Mouse (Mus musculus): ENCODE measurements at regions not wholly inside any gene's neighbourhood (a gene's known extent, or its start where the extent isn't known, plus 50 kb on each side); places are given as distances from the start of the nearest gene placed in this dataset.

DNA sequence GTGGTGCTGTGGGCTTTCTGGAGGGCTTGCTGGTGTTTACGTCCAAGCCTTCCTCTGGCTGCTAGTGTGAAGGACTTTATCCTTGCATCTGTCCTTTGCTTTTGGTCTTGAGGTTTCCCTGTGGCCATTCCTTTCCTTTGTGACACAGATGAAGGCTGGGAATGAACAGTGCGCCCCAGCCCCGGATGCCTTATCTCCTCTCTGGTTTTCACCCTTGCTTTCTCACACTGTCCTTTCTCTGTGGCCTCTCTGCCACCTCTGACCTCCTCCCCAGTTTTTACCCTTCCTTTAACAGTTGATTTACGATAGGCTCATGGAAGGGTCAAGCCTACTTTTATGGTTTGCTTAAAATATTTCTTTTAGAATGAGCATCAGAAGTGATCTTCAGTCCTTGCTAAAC is 53.2 kb downstream of the Gas1 start:
- Histone ChIP-seq H3K4me1 (ENCODE audit: control insufficient read depth, insufficient read depth, low read length) (no peaks in the 10 kb centered on the region), H3K27ac (ENCODE audit: insufficient read depth, low read length) (no peak overlapping the region), H3K27me3 (ENCODE audit: control insufficient read depth, insufficient read depth, low read length) (no peaks in the 10 kb centered on the region; the same call in 1 of the 2 replicates), H3K4me3 (replicated peaks; ENCODE audit: insufficient read depth, low read depth, low read length) (no peak overlapping the region)
- 85% methylated on average over 4 of the region's 4 CpGs for WGBS
- no peak for DNase-seq
- TF ChIP-seq POLR2A (IDR thresholded peaks at IDR 0.05; ENCODE audit: borderline replicate concordance, insufficient read depth, low read length): no peak
- TF ChIP-seq CTCF (IDR thresholded peaks at IDR 0.05; ENCODE audit: borderline replicate concordance, insufficient read depth, low read depth, low read length): no peak

- 13% methylated on average over 6 of the region's 6 CpGs for WGBS
- TF ChIP-seq CTCF (IDR thresholded peaks at IDR 0.05; ENCODE audit: borderline replicate concordance, insufficient read depth, low read depth, low read length) (no peak), POLR2A (IDR thresholded peaks at IDR 0.05; ENCODE audit: borderline replicate concordance, insufficient read depth, low read length) (no peak)
Measured at GRCm38 (mm10) chr13:60123174-60123587, 54.0 kb downstream of the Gas1 start.

GRCm38 (mm10) chr13:60122341-60123173 is 54.6 kb downstream of the Gas1 start:
- 43% methylated on average over 29 of the region's 29 CpGs for WGBS
- TF ChIP-seq POLR2A (IDR thresholded peaks at IDR 0.05; ENCODE audit: borderline replicate concordance, insufficient read depth, low read length): no peak
- TF ChIP-seq CTCF (IDR thresholded peaks at IDR 0.05; ENCODE audit: borderline replicate concordance, insufficient read depth, low read depth, low read length): no peak
- Histone ChIP-seq H3K4me3 (replicated peaks; ENCODE audit: insufficient read depth, low read depth, low read length) (no peak overlapping the region), H3K27me3 (ENCODE audit: control insufficient read depth, insufficient read depth, low read length) (no peaks in the 10 kb centered on the region; the same call in 1 of the 2 replicates), H3K27ac (ENCODE audit: insufficient read depth, low read length) (no peak overlapping the region), H3K4me1 (ENCODE audit: control insufficient read depth, insufficient read depth, low read length) (no peaks in the 10 kb centered on the region)
- no peak for DNase-seq

More at GRCm38 (mm10) chr13:60123174-60123587, 54.0 kb downstream of the Gas1 start:
- no peak for DNase-seq
- Histone ChIP-seq H3K27ac (ENCODE audit: insufficient read depth, low read length) (no peak overlapping the region), H3K27me3 (ENCODE audit: control insufficient read depth, insufficient read depth, low read length) (no peaks in the 10 kb centered on the region; the same call in 1 of the 2 replicates), H3K4me3 (replicated peaks; ENCODE audit: insufficient read depth, low read depth, low read length) (no peak overlapping the region), H3K4me1 (ENCODE audit: control insufficient read depth, insufficient read depth, low read length) (no peaks in the 10 kb centered on the region)

DNA sequence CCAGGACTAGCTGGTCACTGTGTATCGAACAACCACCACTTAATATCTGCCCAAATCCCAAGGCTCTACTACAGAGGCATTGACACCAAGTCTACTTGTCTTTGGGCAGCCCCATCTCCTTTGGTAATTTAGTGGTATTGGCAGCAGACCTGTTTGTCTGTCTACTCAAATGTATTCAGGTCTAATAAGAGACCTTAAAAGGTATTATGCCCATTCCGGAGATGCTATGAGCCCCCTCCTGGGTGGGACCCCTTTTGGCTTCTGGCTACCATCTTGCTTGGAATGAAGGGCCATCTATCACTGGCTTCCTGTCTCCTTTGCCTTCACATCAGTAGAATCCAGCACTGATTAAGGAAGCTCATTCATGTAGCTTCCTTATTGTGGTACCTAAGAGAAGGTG is 65.7 kb downstream of the Gas1 start:
- no peaks in the 10 kb centered on the region for H3K4me1 ChIP-seq (ENCODE audit: control insufficient read depth, insufficient read depth, low read length)
- no peak for DNase-seq
- H3K27ac ChIP-seq (ENCODE audit: insufficient read depth, low read length): no peak overlapping the region
- TF ChIP-seq POLR2A (IDR thresholded peaks at IDR 0.05; ENCODE audit: borderline replicate concordance, insufficient read depth, low read length) (no peak), CTCF (IDR thresholded peaks at IDR 0.05; ENCODE audit: borderline replicate concordance, insufficient read depth, low read depth, low read length) (no peak)
- H3K27me3 ChIP-seq (ENCODE audit: control insufficient read depth, insufficient read depth, low read length): no peaks in the 10 kb centered on the region
- H3K4me3 ChIP-seq (replicated peaks; ENCODE audit: insufficient read depth, low read depth, low read length): no peak overlapping the region
- 87% methylated on average over 2 of the region's 2 CpGs for WGBS

GRCm38 (mm10) chr13:60110079-60110846 is 66.9 kb downstream of the Gas1 start:
- Histone ChIP-seq H3K4me3 (replicated peaks; ENCODE audit: insufficient read depth, low read depth, low read length) (no peak overlapping the region), H3K27me3 (ENCODE audit: control insufficient read depth, insufficient read depth, low read length) (no peaks in the 10 kb centered on the region), H3K4me1 (ENCODE audit: control insufficient read depth, insufficient read depth, low read length) (no peaks in the 10 kb centered on the region), H3K27ac (ENCODE audit: insufficient read depth, low read length) (no peak overlapping the region)
- WGBS: 7% methylated on average over 11 of the region's 11 CpGs
- no peak for TF ChIP-seq CTCF (IDR thresholded peaks at IDR 0.05; ENCODE audit: borderline replicate concordance, insufficient read depth, low read depth, low read length)
- no peak for TF ChIP-seq POLR2A (IDR thresholded peaks at IDR 0.05; ENCODE audit: borderline replicate concordance, insufficient read depth, low read length)
- DNase-seq: peak in 1 of 2 experiments; percentile 12

GRCm38 (mm10) chr13:60105286-60105685 is 71.9 kb downstream of the Gas1 start:
- WGBS: 69% methylated on average over 9 of the region's 9 CpGs
- no peak overlapping the region for H3K4me3 ChIP-seq (replicated peaks; ENCODE audit: insufficient read depth, low read depth, low read length)
- H3K4me1 ChIP-seq (ENCODE audit: control insufficient read depth, insufficient read depth, low read length): no peaks in the 10 kb centered on the region
- no peak overlapping the region for H3K27ac ChIP-seq (ENCODE audit: insufficient read depth, low read length)
- peak; percentile 13 to 38 for DNase-seq
- no peak for TF ChIP-seq POLR2A (IDR thresholded peaks at IDR 0.05; ENCODE audit: borderline replicate concordance, insufficient read depth, low read length)
- TF ChIP-seq CTCF (IDR thresholded peaks at IDR 0.05; ENCODE audit: borderline replicate concordance, insufficient read depth, low read depth, low read length): no peak
- no peaks in the 10 kb centered on the region; the same call in 1 of the 2 replicates for H3K27me3 ChIP-seq (ENCODE audit: control insufficient read depth, insufficient read depth, low read length)

- Histone ChIP-seq H3K4me3 (replicated peaks; ENCODE audit: insufficient read depth, low read depth, low read length) (no peak overlapping the region), H3K27ac (ENCODE audit: insufficient read depth, low read length) (no peak overlapping the region), H3K27me3 (ENCODE audit: control insufficient read depth, insufficient read depth, low read length) (no peaks in the 10 kb centered on the region; the same call in 1 of the 2 replicates), H3K4me1 (ENCODE audit: control insufficient read depth, insufficient read depth, low read length) (no peaks in the 10 kb centered on the region)
- WGBS: 44% methylated on average over 4 of the region's 4 CpGs
- TF ChIP-seq CTCF (IDR thresholded peaks at IDR 0.05; ENCODE audit: borderline replicate concordance, insufficient read depth, low read depth, low read length): no peak
- no peak for TF ChIP-seq POLR2A (IDR thresholded peaks at IDR 0.05; ENCODE audit: borderline replicate concordance, insufficient read depth, low read length)
- no peak for DNase-seq
Measured at GRCm38 (mm10) chr13:60101651-60102050, 75.5 kb downstream of the Gas1 start.
